Mouse (Mus musculus) MEL (cell line): ENCODE measurements around the gene 4930404H24Rik. TPM values are rescaled to one million over a fixed set of nuclear protein-coding genes. Genes with fewer than 3 reads are reported as not detected.

Source experiments
- DNase-seq: peaks from one replicate; pipeline ENCODE4 v3.0.0; 2011; ENCODE audit warnings: low read depth, low spot score
- H3K27ac ChIP-seq: 2 replicates; pipeline ENCODE4 v1.5.1; 2012; ENCODE audit warnings: low read depth, mild to moderate bottlenecking, control low read depth, low read length, moderate library complexity; ENCODE audit not compliant: control insufficient read depth
- H3K27me3 ChIP-seq, 2 experiments: fragments of 150-350 bp in 1 of 2; sonication (generic) in 1 of 2; 2 replicates each; pipeline ENCODE4 v1.6.1; 2012; ENCODE audit warnings: low read length in 2 of 2, mild to moderate bottlenecking in 2 of 2, improper control_type of control experiment in 1 of 2, moderate library complexity in 1 of 2; ENCODE audit not compliant: insufficient read depth in 2 of 2, control insufficient read depth in 1 of 2
- H3K36me3 ChIP-seq, 2 experiments: 2 replicates each; pipeline ENCODE4 v1.6.1; 2012 to 2014; ENCODE audit warnings: low read length in 2 of 2, improper control_type of control experiment in 1 of 2, inconsistent platforms in 1 of 2, mild to moderate bottlenecking in 1 of 2; ENCODE audit not compliant: insufficient read depth in 2 of 2, control insufficient read depth in 1 of 2
- H3K4me1 ChIP-seq, 2 experiments: fragments of 150-350 bp in 1 of 2; sonication (generic) in 1 of 2; 2 replicates each; pipeline ENCODE4 v1.6.1; 2012; ENCODE audit warnings: low read length in 2 of 2, improper control_type of control experiment in 1 of 2, mild to moderate bottlenecking in 1 of 2; ENCODE audit not compliant: insufficient read depth in 2 of 2, control insufficient read depth in 1 of 2
- H3K4me3 ChIP-seq, 2 experiments: fragments of 150-350 bp in 1 of 2; sonication (generic) in 1 of 2; 2 replicates each; pipeline ENCODE4 v1.5.1; 2012; ENCODE audit warnings: low read depth in 2 of 2, low read length in 2 of 2, mild to moderate bottlenecking in 2 of 2, moderate library complexity in 2 of 2, control low read depth in 1 of 2, improper control_type of control experiment in 1 of 2; ENCODE audit not compliant: control insufficient read depth in 1 of 2, insufficient read depth in 1 of 2
- H3K79me2 ChIP-seq: 2 replicates; pipeline ENCODE4 v1.6.1; 2012; ENCODE audit warnings: mild to moderate bottlenecking, low read length, moderate library complexity; ENCODE audit not compliant: control insufficient read depth, poor library complexity, insufficient read depth
- H3K9ac ChIP-seq: 2 replicates; pipeline ENCODE4 v1.6.1; 2012; ENCODE audit warnings: low read depth, mild to moderate bottlenecking, control low read depth, low read length, moderate library complexity; ENCODE audit not compliant: control insufficient read depth, poor library complexity, severe bottlenecking
- H3K9me3 ChIP-seq: fragments of 150-350 bp; sonication (generic); replicated peaks from 2 replicates; pipeline ENCODE4 v1.6.1; 2012; ENCODE audit warnings: mild to moderate bottlenecking, low read length, improper control_type of control experiment, moderate library complexity; ENCODE audit not compliant: insufficient read depth
- EP300 ChIP-seq, 2 experiments: IDR thresholded peaks; 2 replicates each; pipeline ENCODE4 v1.6.1; 2011; ENCODE audit warnings: improper control_type of control experiment in 2 of 2, low read length in 2 of 2, low read depth in 1 of 2, mild to moderate bottlenecking in 1 of 2
- ETS1 ChIP-seq: IDR thresholded peaks from 2 replicates; pipeline ENCODE4 v1.6.1; 2012; ENCODE audit warnings: low read depth, mild to moderate bottlenecking, inconsistent platforms, low read length, improper control_type of control experiment, moderate library complexity
- KAT2A ChIP-seq: conservative IDR thresholded peaks from 2 replicates; pipeline ENCODE4 v1.6.1; 2012; ENCODE audit warnings: low read depth, low read length, improper control_type of control experiment, inconsistent platforms
- MEF2A ChIP-seq: IDR thresholded peaks from 2 replicates; pipeline ENCODE4 v1.6.1; 2014; ENCODE audit warnings: low read depth, mild to moderate bottlenecking, inconsistent platforms, low read length, improper control_type of control experiment; ENCODE audit not compliant: poor library complexity, insufficient replicate concordance, severe bottlenecking; ENCODE audit errors: extremely low read depth
- MXI1 ChIP-seq: IDR thresholded peaks from 2 replicates; pipeline ENCODE4 v1.6.1; 2011; ENCODE audit warnings: mild to moderate bottlenecking, low read depth, low read length, improper control_type of control experiment
- MYB ChIP-seq: IDR thresholded peaks from 2 replicates; pipeline ENCODE4 v1.6.1; 2011; ENCODE audit warnings: mild to moderate bottlenecking, low read depth, low read length, improper control_type of control experiment
- MYC ChIP-seq: IDR thresholded peaks from 2 replicates; pipeline ENCODE4 v1.6.1; 2011; ENCODE audit warnings: low read depth, mild to moderate bottlenecking, low read length, improper control_type of control experiment, moderate library complexity
- NELFE ChIP-seq: IDR thresholded peaks from 2 replicates; pipeline ENCODE4 v1.6.1; 2011; ENCODE audit warnings: low read depth, low read length, improper control_type of control experiment
- NRF1 ChIP-seq: IDR thresholded peaks from 2 replicates; pipeline ENCODE4 v1.6.1; 2014; ENCODE audit warnings: low read depth, mild to moderate bottlenecking, inconsistent platforms, low read length, improper control_type of control experiment, moderate library complexity; ENCODE audit not compliant: poor library complexity, insufficient read depth, severe bottlenecking
- POLR2A ChIP-seq, 2 experiments: IDR thresholded peaks; 2 replicates each; pipeline ENCODE4 v1.6.1; 2011 to 2012; ENCODE audit warnings: low read length in 2 of 2, mild to moderate bottlenecking in 2 of 2, control low read depth in 1 of 2, improper control_type of control experiment in 1 of 2, low read depth in 1 of 2, moderate library complexity in 1 of 2; ENCODE audit not compliant: control insufficient read depth in 1 of 2, insufficient read depth in 1 of 2, poor library complexity in 1 of 2
- POLR2AphosphoS5 ChIP-seq: IDR thresholded peaks from 2 replicates; pipeline ENCODE4 v1.6.1; 2012; ENCODE audit warnings: low read depth, borderline replicate concordance, mild to moderate bottlenecking, inconsistent platforms, low read length, moderate library complexity, mixed read lengths
- RAD21 ChIP-seq: IDR thresholded peaks from 2 replicates; pipeline ENCODE4 v1.6.1; 2011; ENCODE audit warnings: mild to moderate bottlenecking, low read depth, low read length, improper control_type of control experiment
- RCOR1 ChIP-seq: IDR thresholded peaks from 2 replicates; pipeline ENCODE4 v1.6.1; 2012; ENCODE audit warnings: low read depth, mild to moderate bottlenecking, inconsistent platforms, low read length, improper control_type of control experiment
- UBTF ChIP-seq: IDR thresholded peaks from 2 replicates; pipeline ENCODE4 v1.6.1; 2012; ENCODE audit warnings: low read depth, mild to moderate bottlenecking, inconsistent platforms, low read length, improper control_type of control experiment, moderate library complexity, borderline replicate concordance; ENCODE audit not compliant: insufficient read depth
- USF1 ChIP-seq: IDR thresholded peaks from 2 replicates; pipeline ENCODE4 v1.6.1; 2014; ENCODE audit warnings: low read depth, mild to moderate bottlenecking, inconsistent platforms, low read length, improper control_type of control experiment, moderate library complexity
- USF2 ChIP-seq, 2 experiments: IDR thresholded peaks; 2 replicates each; pipeline ENCODE4 v1.6.1; 2011 to 2012; ENCODE audit warnings: improper control_type of control experiment in 2 of 2, low read length in 2 of 2, borderline replicate concordance in 1 of 2, inconsistent platforms in 1 of 2, low read depth in 1 of 2, mild to moderate bottlenecking in 1 of 2; ENCODE audit not compliant: insufficient read depth in 1 of 2
- ZNF384 ChIP-seq: IDR thresholded peaks from 2 replicates; pipeline ENCODE4 v1.6.1; 2012; ENCODE audit warnings: low read depth, mild to moderate bottlenecking, inconsistent platforms, low read length, improper control_type of control experiment
- polyA plus RNA-seq, 2 experiments: library from polyadenylated mRNA; stranded (reverse) in 1 of 2; unstranded in 1 of 2; fragments of >175 nt in 1 of 2; fragments of >200 nt in 1 of 2; gene quantifications; 2 replicates each; pipeline versions ENCODE4 v1.2.1 to v1.2.4; 2012; ENCODE audit warnings: low replicate concordance in 2 of 2, low read depth in 1 of 2; ENCODE audit not compliant: insufficient read length in 2 of 2, insufficient read depth in 1 of 2, missing spikeins in 1 of 2
- total RNA-seq: library from RNA; depleted of rRNA; stranded (reverse); fragments of 300-350 nt; gene quantifications from 2 replicates; pipeline ENCODE4 v1.2.3, GENCODE M21; 2012

The 4930404H24Rik gene
- total and polyA plus RNA-seq, 3 experiments, result 0.24 TPM; not detected in 2

- H3K4me1 ChIP-seq, result no peaks in the 10 kb centered on the region
- DNase-seq, result no peak
- H3K27ac ChIP-seq, result no peak overlapping the region
- no peak overlapping the region for H3K4me3 ChIP-seq
- no peaks in the 10 kb centered on the region for H3K27me3 ChIP-seq
- no peak overlapping the region for H3K9ac ChIP-seq
- no peaks in the 10 kb centered on the region for H3K79me2 ChIP-seq
- H3K9me3 ChIP-seq, result no peaks in the 10 kb centered on the region
- no peaks in the 10 kb centered on the region; a peak in 1 of 4 replicates for H3K36me3 ChIP-seq
- TF ChIP-seq USF1 (no peak), POLR2AphosphoS5 (no peak), MXI1 (no peak)
Measured at GRCm38 (mm10) chr2:153469317-153469716, 23.3 kb upstream of the 4930404H24Rik start.

DNA sequence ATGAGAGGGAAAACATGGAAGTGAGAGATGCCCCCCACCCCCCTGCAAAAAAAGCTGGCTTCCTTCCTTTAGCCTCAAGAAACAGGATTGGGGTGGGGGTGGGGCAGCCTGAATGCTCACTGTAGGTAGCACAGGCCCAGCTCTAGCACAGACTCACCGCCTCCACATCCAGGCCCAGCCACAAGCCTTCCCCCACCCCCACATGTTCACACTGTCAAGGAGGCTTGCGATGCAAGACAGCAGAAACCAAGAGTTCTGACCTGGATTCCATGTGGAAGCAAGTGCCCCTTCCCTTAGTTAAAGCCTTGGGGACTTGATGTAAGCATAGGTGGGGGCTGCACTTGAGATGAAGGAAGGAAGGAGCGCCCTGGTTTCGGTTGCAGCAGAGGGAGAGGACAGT lies 22.8 kb upstream of the 4930404H24Rik start:
- H3K9ac ChIP-seq, result no peak overlapping the region
- no peak for TF ChIP-seq NELFE
- TF ChIP-seq MEF2A, result no peak
- no peak for TF ChIP-seq MYC
- TF ChIP-seq ETS1, result no peak
- no peak for TF ChIP-seq ZNF384
- no peak for TF ChIP-seq NRF1
- TF ChIP-seq UBTF, result no peak
- no peak for TF ChIP-seq RAD21
- no peaks in the 10 kb centered on the region for H3K4me1 ChIP-seq
- H3K27me3 ChIP-seq, result no peaks in the 10 kb centered on the region
- H3K36me3 ChIP-seq, result no peaks in the 10 kb centered on the region; a peak in 1 of 4 replicates
- no peaks in the 10 kb centered on the region for H3K79me2 ChIP-seq
- no peaks in the 10 kb centered on the region for H3K9me3 ChIP-seq
- DNase-seq, result no peak
- H3K4me3 ChIP-seq, result no peak overlapping the region
- no peak overlapping the region for H3K27ac ChIP-seq

DNA sequence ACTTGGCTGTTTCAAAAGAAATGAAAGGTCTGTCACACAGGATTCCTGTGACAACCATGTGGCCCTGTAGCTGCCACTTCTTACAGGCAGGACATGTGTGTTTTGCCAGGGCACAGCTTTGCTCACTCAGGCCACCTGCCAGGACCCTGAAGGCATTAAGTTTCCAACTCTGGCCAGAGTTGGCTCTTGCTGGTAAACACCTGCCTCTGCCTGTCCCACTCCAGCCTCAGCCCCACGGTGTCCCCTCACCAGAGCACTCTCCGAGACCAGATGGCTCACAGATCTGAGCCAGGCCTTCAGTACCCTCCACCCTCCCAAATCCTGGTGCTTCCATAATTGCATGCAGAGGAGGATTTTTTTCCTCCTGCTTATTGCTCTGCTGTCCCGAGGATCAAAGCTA lies 21.6 kb upstream of the 4930404H24Rik start:
- Histone ChIP-seq H3K9me3 (no peaks in the 10 kb centered on the region), H3K27me3 (no peaks in the 10 kb centered on the region), H3K27ac (no peak overlapping the region), H3K4me3 (no peak overlapping the region), H3K9ac (no peak overlapping the region), H3K4me1 (no peaks in the 10 kb centered on the region), H3K79me2 (no peaks in the 10 kb centered on the region), H3K36me3 (no peaks in the 10 kb centered on the region; a peak in 1 of 4 replicates)
- DNase-seq, result no peak
- TF ChIP-seq KAT2A (no peak), POLR2A (IDR thresholded peaks at IDR 0.05; ENCODE audit: control insufficient read depth in 1 of 2, insufficient read depth in 1 of 2, low read depth in 1 of 2, low read length in 2 of 2, poor library complexity in 1 of 2) (no peak), RAD21 (no peak), MEF2A (no peak), EP300 (IDR thresholded peaks at IDR 0.05; ENCODE audit: low read depth in 1 of 2, low read length in 2 of 2) (no peak), MYB (no peak), USF2 (IDR thresholded peaks at IDR 0.05; ENCODE audit: borderline replicate concordance in 1 of 2, insufficient read depth in 1 of 2, low read depth in 1 of 2, low read length in 2 of 2) (no peak), NRF1 (no peak), RCOR1 (no peak), ZNF384 (no peak)
